ENCODE assay signal across 14 mouse cellular contexts in the genomic region with DNA sequence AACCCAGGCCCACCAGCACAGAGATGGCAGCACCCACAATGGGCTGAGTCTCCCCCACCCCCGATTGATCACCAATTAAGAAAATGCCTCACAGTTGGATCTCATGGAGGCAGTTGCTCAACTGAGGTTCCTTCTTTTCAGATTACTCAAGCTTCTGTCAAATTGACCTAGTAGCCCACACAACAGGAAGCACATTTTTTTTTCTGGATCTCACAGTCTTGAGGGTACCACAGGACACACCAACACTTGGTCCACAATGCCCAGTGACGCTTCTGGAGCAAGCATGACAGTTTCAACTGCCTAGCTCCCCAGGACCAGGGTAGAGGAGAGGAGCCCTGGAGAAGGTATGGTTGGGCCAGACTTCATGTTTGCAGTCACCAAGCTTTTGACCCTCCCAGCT.
"Had no signal": no experiment of that assay in that cellular context is flagged by ENCODE, and none has a peak within 500 bp of the region (broad histone marks: within the 10 kb centered on the region; RNA-seq: fewer than 3 reads in every experiment).

No protein-coding gene starts in this region.

- DNase-seq: kidney, adult 8-10 months; kidney, postnatal 25 days; lung, adult 2 months; midbrain, embryonic 14.5 days; right cerebral cortex, adult 18-20 months; right cerebral cortex, postnatal 25 days; thymus, postnatal 4 days had no signal

- ATAC-seq: intestine, postnatal 0 days; lung, postnatal 0 days had no signal

- H3K4me2 ChIP-seq: limb, embryonic 15.5 days had no signal

- H3K36me3 ChIP-seq: limb, embryonic 15.5 days; midbrain, embryonic 10.5 days; neural tube, embryonic 15.5 days had no signal

- H3K4me3 ChIP-seq: left cerebral cortex, adult 2 months; limb, embryonic 15.5 days; midbrain, embryonic 10.5 days; myocyte had no signal

- H3K27ac ChIP-seq: left cerebral cortex, adult 2 months; limb, embryonic 15.5 days; midbrain, embryonic 10.5 days; neural tube, embryonic 15.5 days had no signal

- H3K9ac ChIP-seq: limb, embryonic 15.5 days; neural tube, embryonic 15.5 days had no signal

- H3K27me3 ChIP-seq: neural tube, embryonic 15.5 days had no signal

- H3K9me3 ChIP-seq: limb, embryonic 15.5 days; midbrain, embryonic 10.5 days; neural tube, embryonic 15.5 days had no signal
